Mouse (Mus musculus): Measurements from ENCODE around the gene 4930562C15Rik. TPM values are rescaled to one million over a fixed set of nuclear protein-coding genes. Genes with fewer than 3 reads are reported as not detected.

4930562C15Rik gene
- polyA plus RNA-seq, 1 experiment from 2014 or later, result 0.22 TPM

DNA sequence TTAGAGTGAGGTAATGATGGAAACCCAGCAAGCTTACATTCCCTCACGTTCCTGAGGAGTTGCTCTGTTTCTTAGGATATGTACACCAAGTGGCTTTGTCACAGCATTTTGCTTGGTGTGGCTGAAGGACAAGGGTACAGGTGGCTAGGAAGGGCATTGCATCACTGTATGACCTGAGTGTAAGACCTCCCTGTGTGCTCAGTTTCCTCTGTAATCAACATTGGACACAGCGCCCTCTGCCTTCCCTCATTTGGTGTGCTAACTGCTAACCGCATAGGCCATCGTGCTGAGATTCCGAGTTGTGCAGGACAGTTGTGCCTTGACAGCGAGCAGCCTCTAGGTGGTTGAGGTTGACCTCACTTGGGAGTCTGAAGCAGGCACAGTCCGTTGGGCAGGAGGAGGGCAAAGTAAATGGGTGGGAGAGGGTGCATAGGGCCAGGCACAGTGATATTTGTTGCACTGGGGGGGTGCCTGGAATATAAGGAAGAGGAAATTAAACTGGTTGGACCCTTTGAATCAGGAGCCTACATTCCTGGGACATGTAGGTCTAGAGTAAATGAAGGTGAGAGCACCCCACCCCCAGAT is 62.0 kb downstream of the 4930562C15Rik start:
- H3K9ac ChIP-seq (ENCODE audit: low read depth, low read length), result no peak overlapping the region
- H3K27ac ChIP-seq (ENCODE audit: low read length), result peak overlapping the region; percentile 39; the same call in 1 of the 2 replicates
- 65% methylated on average over 7 of the region's 7 CpGs for WGBS
- H3K27me3 ChIP-seq (replicated peaks; ENCODE audit: control insufficient read depth, insufficient read depth, low read length), result no peaks in the 10 kb centered on the region
- H3K36me3 ChIP-seq (ENCODE audit: control insufficient read depth, insufficient read depth, low read length), result no peaks in the 10 kb centered on the region
- ATAC-seq, result peak; percentile 36; the same call in 1 of the 2 replicates
- H3K4me2 ChIP-seq (ENCODE audit: low read depth, low read length), result no peak overlapping the region
- no peaks in the 10 kb centered on the region for H3K9me3 ChIP-seq (ENCODE audit: control insufficient read depth, low read length)
- H3K4me3 ChIP-seq (ENCODE audit: low read length), result no peak overlapping the region
- H3K4me1 ChIP-seq (ENCODE audit: control insufficient read depth, insufficient read depth, low read length), result peaks cover 21% of the 10 kb centered on the region

DNA sequence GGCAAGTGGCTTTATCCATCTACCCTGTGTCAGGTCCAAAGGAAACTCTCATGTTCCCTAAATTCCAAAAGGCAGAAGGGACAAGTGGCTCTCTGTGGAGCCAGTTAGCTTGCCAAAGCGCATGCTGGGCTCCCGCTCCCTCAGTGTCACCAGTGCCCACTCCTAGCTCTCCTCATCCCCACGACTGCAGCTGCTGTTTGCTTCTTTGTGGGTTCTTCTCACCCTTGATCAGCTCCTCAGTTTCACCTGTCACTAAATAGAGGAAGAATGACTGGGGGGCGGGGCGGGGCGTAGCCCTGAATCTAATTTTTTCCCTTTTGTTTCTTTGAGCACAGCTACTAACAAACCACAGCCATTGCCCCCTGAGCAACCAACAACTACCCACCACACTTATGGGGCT is 63.7 kb downstream of the 4930562C15Rik start:
- H3K4me3 ChIP-seq (ENCODE audit: low read length), result no peak overlapping the region
- H3K27ac ChIP-seq (ENCODE audit: low read length), result no peak overlapping the region
- WGBS, result 84% methylated on average over 6 of the region's 6 CpGs
- no peaks in the 10 kb centered on the region for H3K36me3 ChIP-seq (ENCODE audit: control insufficient read depth, insufficient read depth, low read length)
- H3K9me3 ChIP-seq (ENCODE audit: control insufficient read depth, low read length), result no peaks in the 10 kb centered on the region
- no peak overlapping the region for H3K9ac ChIP-seq (ENCODE audit: low read depth, low read length)
- ATAC-seq, result no peak
- no peaks in the 10 kb centered on the region for H3K27me3 ChIP-seq (replicated peaks; ENCODE audit: control insufficient read depth, insufficient read depth, low read length)
- H3K4me2 ChIP-seq (ENCODE audit: low read depth, low read length), result no peak overlapping the region
- peaks cover 28% of the 10 kb centered on the region for H3K4me1 ChIP-seq (ENCODE audit: control insufficient read depth, insufficient read depth, low read length)

DNA sequence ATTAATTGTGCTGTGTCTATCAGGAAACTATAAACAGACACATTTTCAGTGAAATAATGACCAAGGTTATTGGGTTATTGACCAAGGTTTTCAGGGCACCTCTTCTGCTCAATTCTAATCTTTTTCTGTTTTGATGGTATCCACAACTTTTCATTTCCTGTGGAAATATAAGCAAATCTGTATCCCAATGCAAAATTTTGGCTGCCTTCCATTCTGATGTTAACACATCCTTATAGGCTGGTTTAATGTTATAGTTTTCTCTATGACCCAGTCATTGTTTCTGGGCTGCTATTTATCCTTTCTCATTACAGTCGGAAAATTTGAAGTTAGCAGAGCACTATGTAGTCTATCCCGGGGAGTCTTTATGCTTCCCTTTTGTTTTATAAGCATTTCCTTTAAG is 64.5 kb downstream of the 4930562C15Rik start:
- Histone ChIP-seq H3K9me3 (ENCODE audit: control insufficient read depth, low read length) (no peaks in the 10 kb centered on the region), H3K4me1 (ENCODE audit: control insufficient read depth, insufficient read depth, low read length) (peaks cover 30% of the 10 kb centered on the region), H3K4me2 (ENCODE audit: low read depth, low read length) (no peak overlapping the region), H3K9ac (ENCODE audit: low read depth, low read length) (no peak overlapping the region), H3K4me3 (ENCODE audit: low read length) (no peak overlapping the region), H3K27ac (ENCODE audit: low read length) (no peak overlapping the region), H3K36me3 (ENCODE audit: control insufficient read depth, insufficient read depth, low read length) (no peaks in the 10 kb centered on the region), H3K27me3 (replicated peaks; ENCODE audit: control insufficient read depth, insufficient read depth, low read length) (no peaks in the 10 kb centered on the region)
- 57% methylated on average over 2 of the region's 2 CpGs for WGBS
- no peak for ATAC-seq

DNA sequence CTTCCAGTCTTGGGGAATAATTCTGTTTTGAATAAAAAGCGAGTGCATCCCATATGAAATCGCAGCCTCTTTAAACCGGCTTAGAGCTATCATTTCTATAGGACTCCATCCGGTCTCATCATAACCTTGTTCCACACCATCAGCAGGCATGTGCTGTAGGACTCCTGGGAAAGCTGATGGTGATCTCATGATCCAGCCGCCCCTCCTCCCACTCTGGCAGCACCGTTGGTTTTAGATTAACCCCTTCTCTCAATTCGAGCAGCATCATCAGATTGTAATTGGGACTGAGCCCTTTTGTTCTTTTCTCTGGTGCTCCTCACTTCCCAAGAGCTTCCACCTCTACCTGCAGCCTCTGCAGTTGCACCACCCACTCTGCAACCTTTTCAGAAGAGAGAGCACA is 66.0 kb downstream of the 4930562C15Rik start:
- Histone ChIP-seq H3K36me3 (ENCODE audit: control insufficient read depth, insufficient read depth, low read length) (no peaks in the 10 kb centered on the region), H3K4me1 (ENCODE audit: control insufficient read depth, insufficient read depth, low read length) (peaks cover 32% of the 10 kb centered on the region), H3K27ac (ENCODE audit: low read length) (no peak overlapping the region), H3K4me3 (ENCODE audit: low read length) (no peak overlapping the region), H3K9me3 (ENCODE audit: control insufficient read depth, low read length) (no peaks in the 10 kb centered on the region), H3K27me3 (replicated peaks; ENCODE audit: control insufficient read depth, insufficient read depth, low read length) (no peaks in the 10 kb centered on the region), H3K9ac (ENCODE audit: low read depth, low read length) (no peak overlapping the region), H3K4me2 (ENCODE audit: low read depth, low read length) (no peak overlapping the region)
- ATAC-seq, result no peak
- 64% methylated on average over 7 of the region's 7 CpGs for WGBS

DNA sequence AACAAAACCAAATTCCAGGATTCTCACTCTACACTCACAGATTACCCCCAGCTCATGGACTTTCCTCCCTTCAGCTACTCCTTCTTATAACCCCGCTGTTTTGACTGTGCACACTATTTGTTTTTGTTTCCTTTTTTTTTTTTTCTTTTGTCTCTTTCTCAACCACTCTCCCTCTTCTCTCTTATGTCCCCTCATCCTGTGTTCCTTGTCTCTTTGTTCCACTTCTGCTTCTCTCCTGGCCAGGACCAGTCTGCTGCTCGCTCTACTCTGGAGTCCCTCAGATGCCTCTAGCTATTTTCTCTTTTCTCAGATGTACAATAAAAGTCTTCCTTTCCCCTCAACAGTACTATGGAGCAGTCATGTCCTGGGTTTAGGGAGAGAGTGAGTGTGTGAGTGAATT is 67.2 kb downstream of the 4930562C15Rik start:
- Histone ChIP-seq H3K4me2 (ENCODE audit: low read depth, low read length) (no peak overlapping the region), H3K4me1 (ENCODE audit: control insufficient read depth, insufficient read depth, low read length) (peaks cover 27% of the 10 kb centered on the region), H3K4me3 (ENCODE audit: low read length) (no peak overlapping the region), H3K9me3 (ENCODE audit: control insufficient read depth, low read length) (no peaks in the 10 kb centered on the region), H3K36me3 (ENCODE audit: control insufficient read depth, insufficient read depth, low read length) (0 out of 2 replicates have a peak, but pooled peaks cover 3% of the 10 kb centered on the region), H3K27me3 (replicated peaks; ENCODE audit: control insufficient read depth, insufficient read depth, low read length) (no peaks in the 10 kb centered on the region), H3K9ac (ENCODE audit: low read depth, low read length) (no peak overlapping the region), H3K27ac (ENCODE audit: low read length) (no peak overlapping the region)
- ATAC-seq, result no peak
- WGBS, result 81% methylated on average over 2 of the region's 2 CpGs

DNA sequence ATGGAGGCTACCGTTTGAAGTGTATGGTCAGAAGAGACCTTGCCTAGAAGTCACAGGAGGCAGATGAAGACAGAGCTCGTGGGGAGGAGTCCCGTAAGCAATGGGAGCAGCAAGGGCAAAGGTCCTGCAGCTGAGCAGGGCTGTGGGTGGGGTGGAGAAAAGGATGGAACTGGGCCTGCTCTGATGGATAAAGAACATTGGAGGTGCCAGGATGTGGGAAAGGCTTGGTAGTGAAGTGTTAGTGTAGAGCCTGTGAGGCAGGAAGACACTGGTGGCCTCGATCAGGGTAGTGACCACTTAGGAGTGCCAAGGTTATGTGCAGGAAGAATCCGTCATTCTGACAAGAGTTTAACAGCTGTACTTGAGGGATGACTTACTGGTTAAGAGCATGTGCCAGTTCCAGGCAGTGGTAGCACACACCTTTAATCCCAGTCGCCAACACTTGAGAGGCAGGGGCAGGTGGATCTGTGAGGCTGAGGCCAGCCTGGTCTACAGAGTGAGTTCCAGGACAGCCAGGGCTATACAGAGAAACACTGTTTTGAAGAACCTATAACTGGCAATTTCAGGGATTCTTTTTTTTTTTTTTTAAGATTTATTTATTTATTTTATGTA is 68.4 kb downstream of the 4930562C15Rik start:
- 61% methylated on average over 6 of the region's 6 CpGs for WGBS
- peak; percentile 69 for ATAC-seq
- H3K9me3 ChIP-seq (ENCODE audit: control insufficient read depth, low read length), result no peaks in the 10 kb centered on the region
- no peak overlapping the region for H3K4me2 ChIP-seq (ENCODE audit: low read depth, low read length)
- peaks cover 6% of the 10 kb centered on the region; the same call in 1 of the 2 replicates for H3K36me3 ChIP-seq (ENCODE audit: control insufficient read depth, insufficient read depth, low read length)
- H3K4me3 ChIP-seq (ENCODE audit: low read length), result no peak overlapping the region
- H3K9ac ChIP-seq (ENCODE audit: low read depth, low read length), result no peak overlapping the region
- no peaks in the 10 kb centered on the region for H3K27me3 ChIP-seq (replicated peaks; ENCODE audit: control insufficient read depth, insufficient read depth, low read length)
- no peak overlapping the region for H3K27ac ChIP-seq (ENCODE audit: low read length)
- H3K4me1 ChIP-seq (ENCODE audit: control insufficient read depth, insufficient read depth, low read length), result peaks cover 25% of the 10 kb centered on the region

DNA sequence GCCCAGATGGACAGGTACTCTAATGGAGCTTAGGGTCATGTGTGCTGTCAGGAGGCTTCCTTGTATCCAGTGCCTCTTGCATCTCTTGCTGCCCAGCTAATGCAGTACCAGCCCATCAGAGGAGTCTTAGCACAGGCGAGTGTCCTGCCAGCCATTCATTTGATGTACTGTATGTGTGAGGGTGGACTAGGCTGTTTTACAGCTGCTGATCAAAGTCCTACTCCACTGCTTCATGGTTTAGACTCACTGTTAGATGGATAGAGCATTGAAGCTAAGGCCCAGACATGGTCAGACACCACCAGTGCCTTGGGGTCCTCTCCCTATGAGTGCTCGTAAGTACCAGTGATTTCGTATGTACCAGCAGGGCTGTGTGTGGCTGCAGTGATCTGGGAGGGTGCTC is 69.7 kb downstream of the 4930562C15Rik start:
- no peak overlapping the region for H3K4me3 ChIP-seq (ENCODE audit: low read length)
- ATAC-seq, result peak; percentile 70; the same call in 1 of the 2 replicates
- 82% methylated on average over 3 of the region's 3 CpGs for WGBS

DNA sequence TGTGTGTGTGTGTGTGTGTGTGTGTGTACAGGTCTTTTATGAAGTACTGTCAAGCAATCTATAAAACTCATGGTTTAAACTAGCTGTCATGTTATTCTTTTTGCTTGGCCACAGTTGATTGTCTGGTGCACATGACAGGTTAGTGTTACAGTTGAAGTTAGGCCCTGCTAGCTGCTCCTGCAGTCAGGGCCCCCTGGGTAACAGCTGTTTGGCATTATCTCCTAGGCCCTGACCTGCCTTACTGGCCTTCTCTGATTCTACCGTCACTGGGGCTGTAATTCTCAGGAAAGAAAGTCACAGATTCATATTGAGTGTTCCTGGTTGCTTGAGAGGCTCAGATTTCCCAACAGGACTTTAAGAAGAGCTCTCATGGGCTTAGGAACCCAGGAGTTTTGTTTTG is 70.4 kb downstream of the 4930562C15Rik start:
- peaks cover 11% of the 10 kb centered on the region; the same call in 1 of the 2 replicates for H3K36me3 ChIP-seq (ENCODE audit: control insufficient read depth, insufficient read depth, low read length)

More for the DNA sequence above, 69.7 kb downstream of the 4930562C15Rik start:
- no peak overlapping the region for H3K4me2 ChIP-seq (ENCODE audit: low read depth, low read length)
- H3K9me3 ChIP-seq (ENCODE audit: control insufficient read depth, low read length), result no peaks in the 10 kb centered on the region
- H3K36me3 ChIP-seq (ENCODE audit: control insufficient read depth, insufficient read depth, low read length), result peaks cover 8% of the 10 kb centered on the region; the same call in 1 of the 2 replicates
- no peaks in the 10 kb centered on the region for H3K27me3 ChIP-seq (replicated peaks; ENCODE audit: control insufficient read depth, insufficient read depth, low read length)
- H3K4me1 ChIP-seq (ENCODE audit: control insufficient read depth, insufficient read depth, low read length), result peaks cover 22% of the 10 kb centered on the region
- no peak overlapping the region; the same call in 1 of the 2 replicates for H3K27ac ChIP-seq (ENCODE audit: low read length)
- H3K9ac ChIP-seq (ENCODE audit: low read depth, low read length), result no peak overlapping the region

DNA sequence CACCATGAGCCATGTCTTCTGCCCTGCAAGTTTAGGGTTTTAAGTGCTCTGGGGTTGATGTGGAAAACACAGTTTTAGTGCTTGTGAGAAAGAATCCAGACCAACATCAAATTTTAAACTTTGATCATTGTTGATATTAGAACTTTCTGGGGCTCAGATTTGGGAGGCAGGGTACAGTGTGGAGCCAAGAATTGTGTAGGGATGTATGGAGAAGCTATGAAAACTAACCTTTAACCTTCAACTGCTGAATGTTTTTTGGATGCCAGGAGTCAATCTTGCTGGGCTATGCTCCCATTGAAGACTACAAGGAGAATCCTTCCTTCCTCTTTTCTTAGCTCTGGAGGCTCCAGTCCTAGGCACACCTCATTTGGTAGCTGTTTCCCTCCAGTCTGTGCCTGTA is 71.3 kb downstream of the 4930562C15Rik start:
- no peak overlapping the region for H3K4me3 ChIP-seq (ENCODE audit: low read length)
- H3K36me3 ChIP-seq (ENCODE audit: control insufficient read depth, insufficient read depth, low read length), result peaks cover 17% of the 10 kb centered on the region
- H3K27me3 ChIP-seq (replicated peaks; ENCODE audit: control insufficient read depth, insufficient read depth, low read length), result no peaks in the 10 kb centered on the region
- no peak overlapping the region for H3K4me2 ChIP-seq (ENCODE audit: low read depth, low read length)
- H3K9ac ChIP-seq (ENCODE audit: low read depth, low read length), result no peak overlapping the region
- ATAC-seq, result no peak
- H3K27ac ChIP-seq (ENCODE audit: low read length), result no peak overlapping the region
- H3K4me1 ChIP-seq (ENCODE audit: control insufficient read depth, insufficient read depth, low read length), result peaks cover 22% of the 10 kb centered on the region
- no peaks in the 10 kb centered on the region for H3K9me3 ChIP-seq (ENCODE audit: control insufficient read depth, low read length)

More for the DNA sequence above, 70.4 kb downstream of the 4930562C15Rik start:
- Histone ChIP-seq H3K9me3 (ENCODE audit: control insufficient read depth, low read length) (no peaks in the 10 kb centered on the region), H3K4me3 (ENCODE audit: low read length) (no peak overlapping the region), H3K27me3 (replicated peaks; ENCODE audit: control insufficient read depth, insufficient read depth, low read length) (no peaks in the 10 kb centered on the region), H3K4me2 (ENCODE audit: low read depth, low read length) (no peak overlapping the region), H3K27ac (ENCODE audit: low read length) (no peak overlapping the region), H3K9ac (ENCODE audit: low read depth, low read length) (no peak overlapping the region), H3K4me1 (ENCODE audit: control insufficient read depth, insufficient read depth, low read length) (peaks cover 22% of the 10 kb centered on the region)
- 44% methylated on average over 1 of the region's 1 CpGs for whole genome bisulfite sequencing
- ATAC-seq, result no peak
